Mouse (Mus musculus): ENCODE data around the gene Pdzph1. TPM values are rescaled to one million over a fixed set of nuclear protein-coding genes. Genes with fewer than 3 reads are reported as not detected.

Gene Pdzph1
- polyA plus RNA-seq, 1 experiment from 2014 or later: not detected

DNA sequence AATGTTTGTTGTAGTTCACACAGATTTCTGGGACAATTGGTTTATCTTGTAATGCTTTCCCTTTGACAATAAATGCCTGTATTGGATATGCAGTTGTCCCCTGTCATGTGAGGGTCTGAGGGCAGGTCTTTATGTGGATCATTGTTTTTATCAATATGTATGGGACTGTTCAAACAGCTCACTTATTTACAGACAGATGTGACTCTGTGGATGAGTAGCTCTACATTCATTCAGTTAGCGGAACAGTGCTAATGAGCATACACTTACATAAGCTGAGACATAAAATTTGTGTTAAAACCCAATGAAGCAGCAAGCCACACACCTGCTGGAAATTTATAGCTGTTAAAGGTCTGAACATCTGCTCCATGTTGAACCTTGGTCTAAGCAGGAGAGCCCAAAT lies 34.1 kb downstream of the Pdzph1 start:
- WGBS: 59% methylated on average over 1 of the region's 1 CpGs
- ATAC-seq (ENCODE audit: insufficient number of reproducible peaks, low FRiP score, low TSS enrichment, low read depth): no peak
- H3K9ac ChIP-seq: no peak overlapping the region

DNA sequence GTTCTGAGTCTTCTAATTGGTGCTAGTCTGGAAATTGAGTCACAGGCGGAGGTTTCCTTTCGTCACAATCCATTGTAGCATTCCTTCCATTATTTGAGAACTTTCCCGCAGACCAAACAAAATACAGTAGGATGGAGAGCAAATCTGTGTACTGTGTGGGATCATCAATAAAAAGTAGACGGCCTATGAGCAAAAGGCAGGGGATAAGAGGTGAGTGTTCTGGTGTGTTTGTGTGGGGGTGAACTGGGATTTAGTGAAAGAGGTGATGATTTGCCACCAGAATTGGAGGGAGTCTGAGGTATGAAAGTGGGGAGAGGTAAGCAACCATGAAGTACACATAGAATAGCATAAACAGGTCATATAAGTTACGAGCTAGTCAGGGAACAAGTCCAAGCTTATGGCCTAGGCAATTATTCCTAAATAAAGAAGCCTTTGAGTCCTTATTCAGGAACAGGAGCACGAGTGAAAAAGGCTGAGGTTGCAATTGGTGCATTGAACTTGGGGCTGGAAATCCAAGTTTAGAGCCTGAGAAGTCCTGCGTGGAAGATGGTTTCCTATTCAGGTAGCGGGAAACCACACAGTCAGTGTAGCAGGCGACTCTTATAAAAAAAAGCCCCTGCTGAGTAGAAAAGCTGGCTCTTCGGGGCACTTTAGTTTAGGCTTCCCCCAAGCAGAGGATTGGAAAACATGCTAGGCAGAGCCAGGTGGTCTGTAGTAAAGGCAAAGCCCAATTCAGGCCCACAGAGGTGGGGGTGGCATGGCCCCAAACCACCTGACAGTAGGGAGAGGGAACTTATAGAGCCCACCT lies 48.0 kb downstream of the Pdzph1 start:
- no peak for ATAC-seq (ENCODE audit: insufficient number of reproducible peaks, low FRiP score, low TSS enrichment, low read depth)
- no peaks in the 10 kb centered on the region for H3K9me3 ChIP-seq
- 41% methylated on average over 10 of the region's 10 CpGs for WGBS
- H3K4me1 ChIP-seq: no peaks in the 10 kb centered on the region
- no peaks in the 10 kb centered on the region for H3K27me3 ChIP-seq
- H3K4me2 ChIP-seq: no peak overlapping the region
- H3K27ac ChIP-seq: no peak overlapping the region
- no peak overlapping the region for H3K4me3 ChIP-seq
- H3K36me3 ChIP-seq: no peaks in the 10 kb centered on the region
- H3K9ac ChIP-seq: no peak overlapping the region

More for the DNA sequence above, 34.1 kb downstream of the Pdzph1 start:
- Histone ChIP-seq H3K4me3 (no peak overlapping the region), H3K9me3 (no peaks in the 10 kb centered on the region), H3K4me1 (no peaks in the 10 kb centered on the region), H3K36me3 (no peaks in the 10 kb centered on the region), H3K27me3 (no peaks in the 10 kb centered on the region), H3K4me2 (no peak overlapping the region), H3K27ac (no peak overlapping the region)

- H3K4me2 ChIP-seq: no peak overlapping the region
- H3K9me3 ChIP-seq: no peaks in the 10 kb centered on the region
- H3K4me1 ChIP-seq: no peaks in the 10 kb centered on the region
- H3K9ac ChIP-seq: no peak overlapping the region
- H3K36me3 ChIP-seq: no peaks in the 10 kb centered on the region
- no peak for ATAC-seq (ENCODE audit: insufficient number of reproducible peaks, low FRiP score, low TSS enrichment, low read depth)
- no peak overlapping the region for H3K4me3 ChIP-seq
- H3K27ac ChIP-seq: no peak overlapping the region
- H3K27me3 ChIP-seq: no peaks in the 10 kb centered on the region
- 90% methylated on average over 1 of the region's 1 CpGs for WGBS
Observed at GRCm38 (mm10) chr17:58938598-58938997, 52.6 kb downstream of the Pdzph1 start.

GRCm38 (mm10) chr17:58937533-58937932 lies 53.6 kb downstream of the Pdzph1 start:
- H3K27ac ChIP-seq: no peak overlapping the region
- ATAC-seq (ENCODE audit: insufficient number of reproducible peaks, low FRiP score, low TSS enrichment, low read depth): no peak
- H3K9ac ChIP-seq: no peak overlapping the region
- H3K4me1 ChIP-seq: no peaks in the 10 kb centered on the region
- no peaks in the 10 kb centered on the region for H3K36me3 ChIP-seq
- H3K27me3 ChIP-seq: no peaks in the 10 kb centered on the region
- no peaks in the 10 kb centered on the region for H3K9me3 ChIP-seq
- H3K4me3 ChIP-seq: no peak overlapping the region
- 55% methylated on average over 4 of the region's 4 CpGs for WGBS
- no peak overlapping the region for H3K4me2 ChIP-seq

DNA sequence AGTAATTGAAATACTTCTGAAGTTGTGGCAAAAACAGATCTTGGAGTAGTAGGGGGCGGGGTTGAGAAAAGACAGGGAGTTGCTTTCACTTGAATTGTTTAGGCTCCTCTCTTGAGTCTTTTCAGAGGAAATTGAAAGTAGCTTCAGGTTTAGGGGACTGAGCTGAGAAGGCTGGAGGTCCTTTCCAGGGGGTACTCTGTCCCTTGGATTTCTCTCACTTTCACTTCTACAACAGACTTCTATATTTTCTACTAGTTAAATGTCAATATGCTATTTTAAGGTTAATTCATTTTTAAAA lies 58.2 kb downstream of the Pdzph1 start:
- Histone ChIP-seq H3K4me3 (no peak overlapping the region), H3K4me1 (no peaks in the 10 kb centered on the region), H3K36me3 (no peaks in the 10 kb centered on the region), H3K27me3 (no peaks in the 10 kb centered on the region), H3K27ac (no peak overlapping the region), H3K9ac (no peak overlapping the region), H3K9me3 (no peaks in the 10 kb centered on the region), H3K4me2 (no peak overlapping the region)
- ATAC-seq (ENCODE audit: insufficient number of reproducible peaks, low FRiP score, low TSS enrichment, low read depth): no peak
- WGBS: 47% methylated on average over 1 of the region's 1 CpGs

DNA sequence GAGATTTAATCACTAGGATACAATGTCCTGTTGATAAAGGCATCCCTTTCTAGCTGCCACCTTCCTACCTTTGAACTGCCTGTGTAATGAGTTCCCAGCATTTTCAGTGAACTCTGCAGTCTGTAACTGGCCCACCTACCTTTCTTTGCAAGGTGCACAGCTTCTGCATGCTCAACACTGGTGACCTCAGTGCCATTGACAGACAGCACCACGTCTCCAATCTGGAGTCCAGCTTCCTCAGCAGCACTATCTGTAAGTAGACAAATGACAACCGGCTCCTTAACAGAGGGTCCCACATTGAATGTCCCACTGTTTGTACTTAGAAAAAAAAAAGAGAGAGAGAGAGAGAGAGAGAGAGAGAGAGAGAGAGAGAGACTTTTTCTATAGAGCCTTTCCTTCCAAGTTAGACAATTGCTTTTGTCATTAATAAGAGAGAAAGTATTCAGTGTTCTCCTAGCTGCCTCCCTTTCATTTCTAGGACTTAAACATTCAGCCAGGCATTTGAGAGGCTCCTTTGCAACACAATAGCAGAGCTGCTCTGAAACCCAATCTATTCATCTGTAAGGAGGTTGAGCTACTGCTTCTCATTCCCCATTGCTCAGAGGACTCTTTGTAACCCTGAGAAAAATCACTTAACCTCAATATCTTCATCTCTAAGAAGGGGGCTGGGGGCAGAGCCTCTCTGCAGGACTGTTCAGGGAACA lies 58.7 kb downstream of the Pdzph1 start:
- 31% methylated on average over 2 of the region's 2 CpGs for WGBS
- H3K4me1 ChIP-seq: no peaks in the 10 kb centered on the region
- no peaks in the 10 kb centered on the region for H3K9me3 ChIP-seq
- H3K9ac ChIP-seq: no peak overlapping the region
- H3K4me2 ChIP-seq: no peak overlapping the region
- no peaks in the 10 kb centered on the region for H3K36me3 ChIP-seq
- no peaks in the 10 kb centered on the region for H3K27me3 ChIP-seq
- ATAC-seq (ENCODE audit: insufficient number of reproducible peaks, low FRiP score, low TSS enrichment, low read depth): no peak
- no peak overlapping the region for H3K4me3 ChIP-seq
- H3K27ac ChIP-seq: no peak overlapping the region

DNA sequence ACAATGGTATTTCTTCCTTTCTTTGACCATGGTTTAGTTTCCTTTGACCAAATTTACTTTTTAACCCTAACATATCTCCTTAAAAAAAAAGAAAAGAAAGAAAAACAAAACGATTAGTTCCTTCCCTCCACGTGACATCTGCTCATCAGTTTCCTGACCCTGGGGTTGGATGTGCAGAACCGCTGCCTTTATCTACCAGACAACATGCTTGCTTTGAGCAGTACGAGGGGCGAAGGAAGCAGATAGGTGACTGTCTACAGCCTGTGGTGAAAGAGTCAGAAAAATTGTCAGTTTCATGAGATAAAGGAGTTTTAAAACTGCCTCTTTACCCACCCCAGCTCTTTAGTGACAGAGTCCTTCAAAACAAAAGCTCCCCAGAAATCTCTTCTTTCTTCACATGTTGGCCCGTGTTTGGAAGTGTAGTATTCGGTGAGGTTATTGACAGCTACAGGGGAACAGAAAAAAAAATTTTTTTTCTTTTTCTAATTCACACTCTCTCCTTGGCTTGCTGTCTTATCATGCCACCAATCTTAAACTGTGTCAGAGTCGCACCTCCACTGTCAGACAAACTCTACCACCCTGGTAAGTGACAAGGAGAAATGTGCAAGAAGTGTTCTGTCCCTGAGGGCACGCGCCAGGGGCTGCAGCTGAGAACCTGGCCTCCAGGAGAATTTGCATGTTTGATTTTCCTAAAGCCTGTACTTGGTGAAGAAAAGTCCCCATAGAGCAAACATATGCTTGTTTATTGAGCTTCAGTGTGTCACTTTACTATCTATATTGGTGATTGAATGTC lies 66.2 kb downstream of the Pdzph1 start:
- H3K9ac ChIP-seq: no peak overlapping the region
- H3K27me3 ChIP-seq: no peaks in the 10 kb centered on the region
- WGBS: 82% methylated on average over 10 of the region's 10 CpGs
- no peak for ATAC-seq (ENCODE audit: insufficient number of reproducible peaks, low FRiP score, low TSS enrichment, low read depth)
- H3K27ac ChIP-seq: no peak overlapping the region
- H3K4me1 ChIP-seq: no peaks in the 10 kb centered on the region
- no peaks in the 10 kb centered on the region for H3K36me3 ChIP-seq
- H3K9me3 ChIP-seq: no peaks in the 10 kb centered on the region
- no peak overlapping the region for H3K4me3 ChIP-seq
- H3K4me2 ChIP-seq: no peak overlapping the region

DNA sequence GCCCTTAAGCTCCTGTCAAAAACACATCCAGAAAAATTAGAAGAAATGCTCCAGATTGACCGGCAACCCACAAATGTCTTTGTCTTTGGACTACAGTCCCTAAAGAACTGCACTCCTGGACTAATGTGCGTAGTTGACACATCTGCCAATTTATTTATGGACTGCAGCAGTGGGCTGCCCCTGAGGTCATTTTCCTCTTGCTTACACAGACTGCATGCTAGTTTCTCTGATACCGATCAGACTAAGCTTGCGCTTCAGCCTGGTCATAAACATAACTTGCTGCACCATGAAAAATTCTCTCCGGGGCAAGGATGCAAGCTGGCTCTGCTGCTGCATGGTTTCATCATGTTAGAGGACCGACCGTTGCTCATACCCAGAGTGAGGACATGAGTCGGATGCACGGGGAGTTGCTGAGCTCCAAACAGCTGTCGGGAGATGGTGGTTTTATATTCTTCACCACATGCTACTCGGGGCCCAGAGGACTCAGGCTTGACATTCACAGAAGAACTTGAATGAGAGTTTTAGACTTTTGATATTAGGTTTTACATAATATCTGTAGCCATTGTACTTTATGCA lies 67.2 kb downstream of the Pdzph1 start:
- Histone ChIP-seq H3K9me3 (no peaks in the 10 kb centered on the region), H3K27me3 (no peaks in the 10 kb centered on the region), H3K4me2 (no peak overlapping the region), H3K4me3 (no peak overlapping the region), H3K9ac (no peak overlapping the region), H3K4me1 (no peaks in the 10 kb centered on the region), H3K36me3 (no peaks in the 10 kb centered on the region), H3K27ac (no peak overlapping the region)
- no peak for ATAC-seq (ENCODE audit: insufficient number of reproducible peaks, low FRiP score, low TSS enrichment, low read depth)
- 49% methylated on average over 11 of the region's 11 CpGs for WGBS

- no peaks in the 10 kb centered on the region for H3K4me1 ChIP-seq
- no peak overlapping the region for H3K27ac ChIP-seq
- 85% methylated on average over 7 of the region's 7 CpGs for WGBS
- H3K9ac ChIP-seq: no peak overlapping the region
- no peaks in the 10 kb centered on the region for H3K36me3 ChIP-seq
- no peak overlapping the region for H3K4me3 ChIP-seq
- H3K27me3 ChIP-seq: no peaks in the 10 kb centered on the region
- H3K4me2 ChIP-seq: no peak overlapping the region
- no peaks in the 10 kb centered on the region for H3K9me3 ChIP-seq
- no peak for ATAC-seq (ENCODE audit: insufficient number of reproducible peaks, low FRiP score, low TSS enrichment, low read depth)
Observed at GRCm38 (mm10) chr17:58923316-58923866, 67.8 kb downstream of the Pdzph1 start.

GRCm38 (mm10) chr17:58922821-58923220 lies 68.4 kb downstream of the Pdzph1 start:
- H3K9me3 ChIP-seq: no peaks in the 10 kb centered on the region

GRCm38 (mm10) chr17:58919927-58920326 lies 71.2 kb downstream of the Pdzph1 start:
- H3K27me3 ChIP-seq: no peaks in the 10 kb centered on the region
- WGBS: 64% methylated on average over 4 of the region's 4 CpGs
- H3K4me1 ChIP-seq: no peaks in the 10 kb centered on the region
- no peak overlapping the region for H3K4me3 ChIP-seq
- H3K9ac ChIP-seq: no peak overlapping the region
- no peak overlapping the region for H3K4me2 ChIP-seq
- no peak for ATAC-seq (ENCODE audit: insufficient number of reproducible peaks, low FRiP score, low TSS enrichment, low read depth)
- no peaks in the 10 kb centered on the region for H3K9me3 ChIP-seq
- no peak overlapping the region for H3K27ac ChIP-seq
- no peaks in the 10 kb centered on the region for H3K36me3 ChIP-seq

More at GRCm38 (mm10) chr17:58922821-58923220, 68.4 kb downstream of the Pdzph1 start:
- no peak overlapping the region for H3K4me3 ChIP-seq
- H3K27ac ChIP-seq: no peak overlapping the region
- no peak overlapping the region for H3K9ac ChIP-seq
- H3K4me2 ChIP-seq: no peak overlapping the region
- no peaks in the 10 kb centered on the region for H3K36me3 ChIP-seq
- no peaks in the 10 kb centered on the region for H3K4me1 ChIP-seq
- H3K27me3 ChIP-seq: no peaks in the 10 kb centered on the region
- no peak for ATAC-seq (ENCODE audit: insufficient number of reproducible peaks, low FRiP score, low TSS enrichment, low read depth)
- 82% methylated on average over 2 of the region's 2 CpGs for WGBS
